Mouse (Mus musculus): Measurements from ENCODE around the gene Slc7a8. TPM values are rescaled to one million over a fixed set of nuclear protein-coding genes. Genes with fewer than 3 reads are reported as not detected.

The Slc7a8 gene
- polyA plus RNA-seq, 1 experiment from 2014 or later: 12.1 TPM

- WGBS: 90% methylated on average over 6 of the region's 7 CpGs
- Histone ChIP-seq H3K27me3 (ENCODE audit: control insufficient read depth, insufficient read depth, low read length) (no peaks in the 10 kb centered on the region), H3K9ac (ENCODE audit: low read depth, low read length) (no peak overlapping the region), H3K9me3 (ENCODE audit: control insufficient read depth, low read length) (no peaks in the 10 kb centered on the region; the same call in 1 of the 2 replicates), H3K27ac (ENCODE audit: low read depth, low read length) (no peak overlapping the region), H3K4me1 (ENCODE audit: control insufficient read depth, insufficient read depth, low read length) (0 out of 2 replicates have a peak, but pooled peaks cover 2% of the 10 kb centered on the region), H3K36me3 (ENCODE audit: control insufficient read depth, insufficient read depth, low read length) (no peaks in the 10 kb centered on the region), H3K4me2 (replicated peaks; ENCODE audit: low read depth, low read length) (no peak overlapping the region), H3K4me3 (ENCODE audit: low read length) (no peak overlapping the region)
- ATAC-seq (ENCODE audit: low FRiP score, low TSS enrichment): no peak
Observed at GRCm38 (mm10) chr14:54720654-54721350, 60.9 kb downstream of the Slc7a8 start.

- H3K36me3 ChIP-seq (ENCODE audit: control insufficient read depth, insufficient read depth, low read length): no peaks in the 10 kb centered on the region
- no peak for ATAC-seq (ENCODE audit: low FRiP score, low TSS enrichment)
- WGBS: 90% methylated on average over 11 of the region's 11 CpGs
Observed at GRCm38 (mm10) chr14:54720041-54720440, 61.7 kb downstream of the Slc7a8 start.

GRCm38 (mm10) chr14:54715402-54715801, 66.3 kb downstream of the Slc7a8 start:
- Histone ChIP-seq H3K4me1 (ENCODE audit: control insufficient read depth, insufficient read depth, low read length) (peaks cover 6% of the 10 kb centered on the region; the same call in 1 of the 2 replicates), H3K27me3 (ENCODE audit: control insufficient read depth, insufficient read depth, low read length) (no peaks in the 10 kb centered on the region), H3K9ac (ENCODE audit: low read depth, low read length) (no peak overlapping the region), H3K4me2 (replicated peaks; ENCODE audit: low read depth, low read length) (no peak overlapping the region; the same call in 1 of the 2 replicates), H3K4me3 (ENCODE audit: low read length) (no peak overlapping the region), H3K27ac (ENCODE audit: low read depth, low read length) (no peak overlapping the region), H3K9me3 (ENCODE audit: control insufficient read depth, low read length) (no peaks in the 10 kb centered on the region; the same call in 1 of the 2 replicates), H3K36me3 (ENCODE audit: control insufficient read depth, insufficient read depth, low read length) (no peaks in the 10 kb centered on the region)
- 88% methylated on average over 1 of the region's 1 CpGs for WGBS
- no peak for ATAC-seq (ENCODE audit: low FRiP score, low TSS enrichment)

More at GRCm38 (mm10) chr14:54720041-54720440, 61.7 kb downstream of the Slc7a8 start:
- Histone ChIP-seq H3K27me3 (ENCODE audit: control insufficient read depth, insufficient read depth, low read length) (no peaks in the 10 kb centered on the region), H3K9ac (ENCODE audit: low read depth, low read length) (no peak overlapping the region), H3K4me2 (replicated peaks; ENCODE audit: low read depth, low read length) (no peak overlapping the region), H3K9me3 (ENCODE audit: control insufficient read depth, low read length) (no peaks in the 10 kb centered on the region; the same call in 1 of the 2 replicates), H3K4me1 (ENCODE audit: control insufficient read depth, insufficient read depth, low read length) (0 out of 2 replicates have a peak, but pooled peaks cover 2% of the 10 kb centered on the region), H3K4me3 (ENCODE audit: low read length) (no peak overlapping the region), H3K27ac (ENCODE audit: low read depth, low read length) (no peak overlapping the region)

- Histone ChIP-seq H3K4me2 (replicated peaks; ENCODE audit: low read depth, low read length) (peak overlapping the region; percentile 49), H3K27ac (ENCODE audit: low read depth, low read length) (no peak overlapping the region), H3K36me3 (ENCODE audit: control insufficient read depth, insufficient read depth, low read length) (no peaks in the 10 kb centered on the region), H3K9me3 (ENCODE audit: control insufficient read depth, low read length) (no peaks in the 10 kb centered on the region; the same call in 1 of the 2 replicates), H3K27me3 (ENCODE audit: control insufficient read depth, insufficient read depth, low read length) (no peaks in the 10 kb centered on the region), H3K4me1 (ENCODE audit: control insufficient read depth, insufficient read depth, low read length) (peaks cover 6% of the 10 kb centered on the region; the same call in 1 of the 2 replicates), H3K4me3 (ENCODE audit: low read length) (peak overlapping the region; percentile 25), H3K9ac (ENCODE audit: low read depth, low read length) (no peak overlapping the region; the same call in 1 of the 2 replicates)
- WGBS: 2% methylated on average over 15 of the region's 15 CpGs
- ATAC-seq (ENCODE audit: low FRiP score, low TSS enrichment): peak; percentile 41; the same call in 1 of the 2 replicates
Observed at GRCm38 (mm10) chr14:54714617-54715081, 67.1 kb downstream of the Slc7a8 start.

GRCm38 (mm10) chr14:54714121-54714520, 67.6 kb downstream of the Slc7a8 start:
- Histone ChIP-seq H3K9ac (ENCODE audit: low read depth, low read length) (no peak overlapping the region), H3K4me1 (ENCODE audit: control insufficient read depth, insufficient read depth, low read length) (peaks cover 6% of the 10 kb centered on the region; the same call in 1 of the 2 replicates), H3K36me3 (ENCODE audit: control insufficient read depth, insufficient read depth, low read length) (no peaks in the 10 kb centered on the region), H3K4me2 (replicated peaks; ENCODE audit: low read depth, low read length) (peak overlapping the region; percentile 49), H3K27me3 (ENCODE audit: control insufficient read depth, insufficient read depth, low read length) (no peaks in the 10 kb centered on the region), H3K4me3 (ENCODE audit: low read length) (peak overlapping the region; percentile 25), H3K9me3 (ENCODE audit: control insufficient read depth, low read length) (no peaks in the 10 kb centered on the region; the same call in 1 of the 2 replicates), H3K27ac (ENCODE audit: low read depth, low read length) (no peak overlapping the region)
- under 1% methylated on average over 13 of the region's 13 CpGs for WGBS
- peak; percentile 33; the same call in 1 of the 2 replicates for ATAC-seq (ENCODE audit: low FRiP score, low TSS enrichment)

- 67% methylated on average over 8 of the region's 8 CpGs for WGBS
- Histone ChIP-seq H3K27me3 (ENCODE audit: control insufficient read depth, insufficient read depth, low read length) (no peaks in the 10 kb centered on the region), H3K36me3 (ENCODE audit: control insufficient read depth, insufficient read depth, low read length) (no peaks in the 10 kb centered on the region), H3K4me2 (replicated peaks; ENCODE audit: low read depth, low read length) (no peak overlapping the region), H3K9me3 (ENCODE audit: control insufficient read depth, low read length) (no peaks in the 10 kb centered on the region), H3K9ac (ENCODE audit: low read depth, low read length) (no peak overlapping the region), H3K4me1 (ENCODE audit: control insufficient read depth, insufficient read depth, low read length) (peaks cover 6% of the 10 kb centered on the region; the same call in 1 of the 2 replicates), H3K4me3 (ENCODE audit: low read length) (no peak overlapping the region), H3K27ac (ENCODE audit: low read depth, low read length) (no peak overlapping the region)
- no peak for ATAC-seq (ENCODE audit: low FRiP score, low TSS enrichment)
Observed at GRCm38 (mm10) chr14:54712861-54713260, 68.9 kb downstream of the Slc7a8 start.

- peaks cover 8% of the 10 kb centered on the region; the same call in 1 of the 2 replicates for H3K4me1 ChIP-seq (ENCODE audit: control insufficient read depth, insufficient read depth, low read length)
- no peak within 1 kb of the TSS for H3K4me3 ChIP-seq (ENCODE audit: low read length)
- WGBS: 83% methylated on average over 7 of the region's 7 CpGs
- no peak within 1 kb of the TSS for H3K9ac ChIP-seq (ENCODE audit: low read depth, low read length)
- H3K36me3 ChIP-seq (ENCODE audit: control insufficient read depth, insufficient read depth, low read length): no peaks in the 10 kb centered on the region
- H3K27me3 ChIP-seq (ENCODE audit: control insufficient read depth, insufficient read depth, low read length): no peaks in the 10 kb centered on the region
- no peak within 1 kb of the TSS for H3K27ac ChIP-seq (ENCODE audit: low read depth, low read length)
- H3K4me2 ChIP-seq (replicated peaks; ENCODE audit: low read depth, low read length): no peak within 1 kb of the TSS
- ATAC-seq (ENCODE audit: low FRiP score, low TSS enrichment): no peak
- no peaks in the 10 kb centered on the region for H3K9me3 ChIP-seq (ENCODE audit: control insufficient read depth, low read length)
Observed at GRCm38 (mm10) chr14:54712074-54712473, 69.7 kb downstream of the Slc7a8 start, which contains the start of gene Cebpe. TSS of gene Cebpe (minus strand) at chr14:54712174.

- no peak overlapping the region for H3K4me2 ChIP-seq (replicated peaks; ENCODE audit: low read depth, low read length)
- H3K27ac ChIP-seq (ENCODE audit: low read depth, low read length): no peak overlapping the region
- 0 out of 2 replicates have a peak, but pooled peaks cover 3% of the 10 kb centered on the region for H3K4me1 ChIP-seq (ENCODE audit: control insufficient read depth, insufficient read depth, low read length)
- ATAC-seq (ENCODE audit: low FRiP score, low TSS enrichment): no peak
- no peaks in the 10 kb centered on the region for H3K9me3 ChIP-seq (ENCODE audit: control insufficient read depth, low read length)
- H3K27me3 ChIP-seq (ENCODE audit: control insufficient read depth, insufficient read depth, low read length): no peaks in the 10 kb centered on the region
- H3K9ac ChIP-seq (ENCODE audit: low read depth, low read length): no peak overlapping the region
- no peak overlapping the region for H3K4me3 ChIP-seq (ENCODE audit: low read length)
- H3K36me3 ChIP-seq (ENCODE audit: control insufficient read depth, insufficient read depth, low read length): no peaks in the 10 kb centered on the region
- WGBS: 87% methylated on average over 9 of the region's 9 CpGs
Observed at GRCm38 (mm10) chr14:54709054-54709453, 72.7 kb downstream of the Slc7a8 start.

Measured in kidney, embryonic 14.5 days (tissue).